Mouse (Mus musculus) limb, embryonic 12.5 days (tissue): Measurements from ENCODE around the gene Gm14399. TPM values are rescaled to one million over a fixed set of nuclear protein-coding genes. Genes with fewer than 3 reads are reported as not detected.
"Not testable (repeated sequence)": the region's sequence is repeated elsewhere in the genome, so short reads cannot be mapped to it uniquely, and the experiment has no call there.

Experiments
- ATAC-seq: fragments of 200-750 bp; cut with Nextera tagmentation; 2 replicates; pipeline ENCODE4 v1.8.0; 2017; ENCODE audit warnings: low read depth, moderate TSS enrichment; ENCODE audit not compliant: insufficient number of reproducible peaks, insufficient read depth, low FRiP score, low TSS enrichment
- H3K27ac ChIP-seq: fragments of 300-500 bp; sonication (generic); 2 replicates; pipeline ENCODE4 v1.5.1; 2016; ENCODE audit warnings: mild to moderate bottlenecking, moderate library complexity
- H3K27me3 ChIP-seq: fragments of 300-500 bp; sonication (generic); 2 replicates; pipeline ENCODE4 v1.6.1; 2016; ENCODE audit warnings: mild to moderate bottlenecking, moderate library complexity
- H3K36me3 ChIP-seq: fragments of 300-500 bp; sonication (generic); 2 replicates; pipeline ENCODE4 v1.6.1; 2016; ENCODE audit warnings: mild to moderate bottlenecking, moderate library complexity
- H3K4me1 ChIP-seq: fragments of 300-500 bp; sonication (generic); replicated peaks from 2 replicates; pipeline ENCODE4 v1.6.1; 2016
- H3K4me2 ChIP-seq: fragments of 300-500 bp; sonication (generic); 2 replicates; pipeline ENCODE4 v1.6.1; 2016; ENCODE audit warnings: mild to moderate bottlenecking, moderate library complexity
- H3K4me3 ChIP-seq: fragments of 300-500 bp; sonication (generic); replicated peaks from 2 replicates; pipeline ENCODE4 v1.5.1; 2016; ENCODE audit warnings: mild to moderate bottlenecking
- H3K9ac ChIP-seq: fragments of 300-500 bp; sonication (generic); replicated peaks from 2 replicates; pipeline ENCODE4 v1.6.1; 2016; ENCODE audit warnings: mild to moderate bottlenecking, moderate library complexity
- H3K9me3 ChIP-seq: fragments of 300-500 bp; sonication (generic); 2 replicates; pipeline ENCODE4 v1.6.1; 2016; ENCODE audit warnings: mild to moderate bottlenecking, moderate library complexity
- WGBS: fragments of 180-500 bp; shearing (Covaris S2); methylation state at CpG from one replicate; pipeline ENCODE4 v1.1.7; 2016; 5-methylcytosine and 5-hydroxymethylcytosine counted together
- polyA plus RNA-seq: library from polyadenylated mRNA; unstranded; fragments of >200 nt; fragmentation: Nextera tagmentation; extraction: Ambion mirVana; gene quantifications from 2 replicates; pipeline ENCODE4 v1.2.1, GENCODE M21; 2016

The Gm14399 gene
- polyA plus RNA-seq, 1 experiment from 2014 or later: 4.9 TPM

GRCm38 (mm10) chr2:175141118-175141992 is 457 bp downstream of the Gm14399 start:
- H3K9me3 ChIP-seq, H3K9ac ChIP-seq, H3K27ac ChIP-seq, H3K27me3 ChIP-seq, ATAC-seq, H3K4me1 ChIP-seq, H3K36me3 ChIP-seq: not testable (repeated sequence)
- peak overlapping the region; percentile 47 for H3K4me3 ChIP-seq
- peak overlapping the region; percentile 48 for H3K4me2 ChIP-seq
- 4% methylated on average over 25 of the region's 25 CpGs for WGBS

- ATAC-seq, H3K27me3 ChIP-seq, H3K9me3 ChIP-seq, H3K27ac ChIP-seq, H3K36me3 ChIP-seq, H3K4me1 ChIP-seq, H3K4me3 ChIP-seq, H3K9ac ChIP-seq, H3K4me2 ChIP-seq: not testable (repeated sequence)
Measured at GRCm38 (mm10) chr2:175140624-175141023, 1.2 kb downstream of the Gm14399 start.

Other genes with a start within 250 kb of the Gm14399 start
- gene Gm14444, start 131.8 kb downstream of the Gm14399 start, polyA plus RNA-seq: not detected in 2 replicates
- gene Gm14393, start 74.2 kb downstream of the Gm14399 start, polyA plus RNA-seq: 0.93 TPM in 1 of 2 replicates, not detected in the other
- 1.0 and 1.6 TPM in 2 replicates for gene Gm14443, start 33.9 kb upstream of the Gm14399 start, polyA plus RNA-seq
- gene Gm14391, start 64.9 kb upstream of the Gm14399 start, polyA plus RNA-seq: 6.9 and 12.3 TPM in 2 replicates
- 0.06 and 4.1 TPM in 2 replicates for gene Gm14440, start 133.1 kb upstream of the Gm14399 start, polyA plus RNA-seq
- gene Gm4631, start 196.2 kb upstream of the Gm14399 start, polyA plus RNA-seq: 22.9 and 24.5 TPM in 2 replicates
- gene Zfp968, start 230.4 kb upstream of the Gm14399 start, polyA plus RNA-seq: 4.5 and 4.8 TPM in 2 replicates